Mouse (Mus musculus): ENCODE data around the gene Cpt2.

Gene Cpt2

DNA sequence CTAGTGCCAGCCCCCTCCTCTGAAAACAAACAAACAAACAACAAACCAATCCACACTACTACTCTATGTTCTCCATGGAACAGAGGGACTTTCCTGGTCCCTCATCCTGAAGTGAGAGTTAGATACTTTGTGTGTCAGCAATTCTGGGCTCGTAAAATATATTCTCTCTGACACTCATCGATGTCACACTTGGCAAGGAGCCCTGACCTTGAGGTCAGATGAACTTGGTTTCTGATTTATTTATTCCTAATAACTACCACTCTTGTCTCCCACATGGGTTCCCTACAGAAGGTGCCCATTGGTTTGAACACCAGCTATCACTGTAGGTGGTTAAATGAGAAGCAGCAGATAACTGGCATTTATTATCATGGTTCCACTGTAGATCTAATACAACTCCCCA is 3.1 kb downstream of the Cpt2 start:
- DNase-seq: no peak

DNA sequence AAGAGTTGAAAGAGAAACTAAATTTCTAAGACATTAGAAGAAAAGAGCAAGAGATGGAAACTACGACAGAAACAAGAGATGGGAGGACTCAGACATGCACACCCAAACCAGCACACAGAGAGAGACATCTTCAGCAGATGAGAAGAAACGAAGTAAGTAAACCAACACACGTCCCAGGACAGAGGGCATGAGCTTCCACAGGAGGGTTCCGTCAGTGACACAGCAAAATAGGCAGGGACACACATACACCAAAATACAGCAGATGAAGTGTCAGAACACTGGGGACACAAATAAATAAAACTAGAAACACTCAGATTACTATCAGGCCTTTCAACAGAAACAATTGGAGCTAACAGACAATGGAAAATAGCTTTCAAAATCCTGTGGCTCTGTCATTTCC is 13.4 kb downstream of the Cpt2 start:
- no peak for DNase-seq

DNA sequence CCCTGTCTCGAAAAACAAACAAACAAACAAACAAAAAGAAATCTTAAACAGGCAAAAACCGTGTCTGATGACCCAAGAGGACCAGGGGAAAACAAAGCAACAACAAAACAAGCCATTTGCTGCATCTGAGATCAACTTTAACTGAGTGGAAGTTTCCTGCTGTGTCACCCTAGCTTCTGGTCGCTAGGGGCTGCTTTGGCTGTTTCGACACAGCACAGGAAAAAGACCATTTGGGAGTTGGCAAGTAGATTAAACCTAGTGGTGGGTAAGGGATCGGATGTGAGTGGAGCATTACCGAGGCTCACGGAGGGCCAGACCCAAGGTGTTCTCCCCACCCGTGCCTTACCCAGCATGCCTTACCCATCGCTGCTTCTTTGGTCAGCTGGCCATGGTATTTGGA is 16.8 kb downstream of the Cpt2 start:
- DNase-seq: no peak

DNA sequence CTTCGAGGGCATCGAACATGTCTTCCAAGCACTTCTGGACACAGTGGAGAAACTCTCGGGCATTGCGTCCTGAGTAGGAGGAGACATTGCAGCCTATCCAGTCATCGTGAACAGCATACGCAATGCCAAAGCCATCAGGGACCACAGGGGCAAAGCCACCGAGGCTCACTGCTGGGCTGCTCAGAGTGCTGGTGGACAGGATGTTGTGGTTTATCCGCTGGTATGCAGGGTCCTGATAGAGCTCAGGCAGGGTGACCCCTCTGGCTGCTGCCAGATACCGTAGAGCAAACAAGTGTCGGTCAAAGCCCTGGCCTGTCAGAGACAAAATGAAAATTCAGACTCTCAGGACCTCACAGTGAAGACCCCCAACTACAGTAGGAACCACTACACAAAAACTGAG is 19.2 kb downstream of the Cpt2 start:
- no peak for DNase-seq

DNA sequence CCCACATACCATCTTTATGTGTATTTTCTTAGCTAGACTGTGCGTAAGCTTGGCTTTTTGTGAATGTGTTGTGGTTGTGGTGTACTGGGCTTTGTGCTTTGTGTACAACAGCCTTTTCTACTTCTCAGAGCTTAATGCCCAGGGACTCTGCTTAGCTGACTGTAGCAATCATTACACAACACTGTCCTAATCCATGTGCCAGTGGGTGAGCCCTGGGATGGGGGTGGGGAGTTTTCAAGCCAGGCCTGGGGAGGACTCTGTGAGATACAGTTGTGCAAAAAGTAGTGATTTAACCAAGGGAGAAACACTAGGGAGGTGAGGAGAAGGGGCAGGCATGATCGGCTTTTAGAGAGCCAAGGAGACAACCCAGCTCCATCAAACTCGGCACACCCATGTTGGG is 23.2 kb downstream of the Cpt2 start:
- no peak for DNase-seq

DNA sequence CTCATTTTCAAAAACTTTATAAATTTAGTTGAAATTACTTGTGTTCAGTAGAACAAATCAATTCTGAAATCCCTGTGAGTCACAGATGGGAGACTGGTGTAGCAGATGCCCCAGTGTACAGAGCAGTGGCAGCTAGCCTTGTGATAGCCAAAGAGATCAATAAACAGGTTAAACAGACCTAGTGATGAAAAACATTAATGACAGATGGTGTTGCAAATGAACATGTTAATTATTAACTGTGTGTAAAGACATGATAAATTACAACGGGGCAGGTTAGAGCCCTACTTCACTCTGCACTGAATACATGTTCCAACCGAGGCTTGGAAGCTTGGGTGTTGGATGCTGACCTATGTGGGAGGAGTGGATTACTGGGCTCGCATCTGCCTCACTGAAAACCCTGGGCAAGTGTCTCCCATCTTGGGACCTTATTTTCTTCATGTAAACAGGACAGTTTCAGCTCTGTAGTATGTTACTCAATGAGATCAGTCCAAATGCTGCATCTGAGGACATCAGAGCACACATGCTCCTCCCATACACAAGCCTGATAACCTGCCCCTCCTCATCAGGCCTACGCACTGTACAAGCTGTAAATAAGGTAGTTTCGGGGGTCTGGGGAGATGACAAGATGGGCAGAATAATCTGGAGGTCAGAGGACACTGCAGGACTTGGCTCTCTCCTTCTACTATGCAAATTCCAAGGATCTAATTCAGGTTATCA is 24.0 kb downstream of the Cpt2 start:
- DNase-seq: no peak

DNA sequence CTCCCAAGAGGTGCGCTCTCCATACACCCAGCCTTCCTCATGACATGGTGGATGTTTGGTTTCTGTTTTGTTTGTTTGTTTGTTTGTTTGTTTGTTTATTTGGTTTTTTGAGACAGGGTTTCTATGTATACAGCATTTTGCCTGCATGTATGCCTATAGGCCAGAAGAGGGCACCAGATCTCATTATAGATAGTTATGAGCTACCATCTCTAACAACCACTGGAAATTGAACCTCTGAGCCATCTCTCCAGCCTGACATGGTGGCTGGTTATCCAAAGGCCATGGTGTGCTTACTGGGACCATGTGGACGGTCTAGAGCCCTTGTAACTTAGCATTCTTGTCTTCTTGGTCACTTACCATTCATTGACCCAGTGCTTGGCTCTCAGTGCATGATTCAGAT is 30.7 kb downstream of the Cpt2 start:
- no peak for DNase-seq

DNA sequence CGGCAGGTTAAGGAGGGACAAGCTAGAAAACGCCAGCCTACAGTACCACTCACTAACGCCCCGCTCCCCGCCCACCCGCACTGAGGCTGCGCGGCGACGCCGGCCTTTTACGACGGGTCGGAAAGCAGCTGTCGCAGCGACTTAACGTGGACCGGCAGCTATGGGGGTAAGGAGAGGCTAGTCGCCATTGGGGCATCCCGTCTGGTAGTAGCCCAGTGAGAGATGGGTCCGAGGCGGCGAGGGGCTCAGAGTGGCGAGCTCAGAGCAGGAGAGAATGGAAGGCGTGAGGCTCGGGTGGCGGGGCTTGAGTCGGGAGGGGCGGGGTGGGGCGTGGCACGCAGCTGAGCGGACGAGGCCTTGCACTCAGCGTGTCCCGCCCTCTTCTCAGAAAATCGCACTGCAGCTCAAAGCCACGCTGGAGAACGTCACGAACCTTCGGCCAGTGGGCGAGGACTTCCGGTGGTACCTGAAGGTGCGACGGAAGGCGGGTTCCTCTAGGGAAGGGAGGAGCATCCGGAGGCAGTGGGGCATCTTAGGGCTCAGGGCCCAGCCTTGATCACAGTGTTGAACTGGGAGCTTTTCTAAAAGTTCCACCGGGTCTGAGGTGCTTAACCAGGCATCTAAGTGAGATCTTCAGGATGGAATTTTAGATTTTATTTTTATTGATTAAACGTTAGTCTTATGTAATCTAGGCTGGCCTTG is 33.5 kb downstream of the Cpt2 start, which contains the start of gene 0610037L13Rik:
TSS of gene 0610037L13Rik (plus strand) at position 83 of the 702 bp plus-strand sequence.
- peak; percentile 96 for DNase-seq

DNA sequence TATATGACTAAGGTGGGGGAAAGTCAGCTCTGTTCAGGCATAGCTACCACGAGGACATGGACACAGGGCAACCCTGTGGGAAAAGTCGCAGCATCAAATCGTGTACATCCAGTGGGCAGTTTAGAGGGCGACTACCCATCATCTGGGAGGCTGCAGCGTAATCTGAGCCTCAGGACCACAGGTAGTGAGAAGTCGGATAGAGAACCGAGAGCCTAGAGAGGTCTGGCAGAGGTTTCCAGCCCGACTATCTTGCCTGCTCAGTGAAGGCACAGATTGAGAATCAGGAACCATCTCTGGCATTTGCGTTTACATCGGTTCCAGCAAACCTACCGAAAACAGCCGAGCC is 34.1 kb downstream of the Cpt2 start:
- DNase-seq: no peak

DNA sequence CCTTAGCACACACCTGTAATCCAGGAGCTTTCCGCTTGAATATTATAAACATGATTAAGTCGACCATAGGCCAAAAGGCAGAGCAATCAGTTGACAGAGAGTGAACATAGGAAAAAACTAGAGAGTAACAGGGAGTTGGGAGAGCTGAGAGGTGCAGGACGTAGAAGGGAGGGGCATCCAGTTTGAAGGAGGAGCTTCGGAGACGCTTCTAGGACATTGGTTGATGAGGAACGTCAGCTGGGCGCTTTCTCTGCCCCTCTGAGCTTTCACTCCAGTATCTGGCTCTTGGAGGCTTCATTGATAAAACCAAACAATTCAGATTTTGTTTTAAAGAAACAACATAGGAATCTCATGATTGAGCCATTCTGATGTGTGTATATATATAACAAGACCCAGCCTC is 37.0 kb downstream of the Cpt2 start:
- DNase-seq: no peak

DNA sequence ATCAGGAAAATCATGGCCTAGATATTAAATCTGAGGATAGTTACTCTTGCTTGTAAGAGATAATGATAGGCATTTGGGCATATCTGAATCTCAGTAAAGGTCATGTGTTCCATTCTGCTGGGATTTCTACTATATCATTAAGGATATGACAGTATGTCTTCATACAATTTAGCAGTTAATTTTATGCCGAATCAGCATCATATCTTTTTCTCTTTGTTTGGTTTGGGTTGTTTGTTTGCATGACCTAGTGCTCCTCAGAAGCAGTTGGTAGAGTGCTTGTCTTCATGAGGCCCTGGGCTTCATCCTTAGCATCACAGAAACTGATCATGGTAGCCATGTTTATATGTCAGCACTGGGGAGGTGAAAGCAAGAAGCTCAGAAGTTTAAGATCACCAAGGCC is 41.8 kb downstream of the Cpt2 start:
- DNase-seq: no peak

DNA sequence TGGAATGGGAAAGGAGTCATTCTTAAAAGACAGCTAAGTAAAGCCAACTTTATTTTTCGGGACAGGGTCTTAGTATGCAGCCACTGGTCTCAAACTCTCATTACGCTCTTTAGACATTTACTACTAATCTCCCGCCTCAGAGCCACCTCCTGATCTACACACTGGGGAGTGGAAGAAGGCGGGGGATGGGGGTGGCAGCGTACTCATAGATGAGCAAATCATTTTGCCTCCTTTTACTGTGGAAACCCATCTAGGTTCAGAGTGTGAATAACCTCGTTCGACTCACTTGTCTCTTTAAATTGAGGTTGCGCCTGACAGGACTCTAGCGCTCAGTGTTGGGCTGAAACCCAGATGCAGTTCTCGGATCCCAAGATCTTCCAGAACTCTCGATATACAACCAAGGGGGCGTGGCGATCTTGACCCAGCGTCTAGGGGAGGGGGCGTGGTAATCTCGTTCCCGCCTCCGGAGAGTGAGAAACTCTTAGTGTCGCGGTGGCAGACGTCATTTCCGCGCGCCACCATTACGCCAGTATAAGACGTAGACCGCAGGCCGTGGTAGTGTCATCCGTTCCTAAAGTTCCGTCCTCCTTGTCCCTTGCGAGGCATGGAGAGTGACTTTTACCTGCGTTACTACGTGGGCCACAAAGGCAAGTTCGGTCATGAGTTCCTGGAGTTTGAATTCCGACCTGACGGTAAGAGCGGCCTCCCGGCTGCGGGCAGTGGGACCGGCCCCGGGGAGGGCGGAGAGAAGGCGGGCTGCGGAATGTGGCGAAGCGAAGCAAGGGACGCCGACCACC is 44.0 kb downstream of the Cpt2 start, which contains the start of gene Magoh:
TSS of gene Magoh (plus strand) at position 502 of the 797 bp plus-strand sequence.
- DNase-seq: peak; percentile 95 to 98

DNA sequence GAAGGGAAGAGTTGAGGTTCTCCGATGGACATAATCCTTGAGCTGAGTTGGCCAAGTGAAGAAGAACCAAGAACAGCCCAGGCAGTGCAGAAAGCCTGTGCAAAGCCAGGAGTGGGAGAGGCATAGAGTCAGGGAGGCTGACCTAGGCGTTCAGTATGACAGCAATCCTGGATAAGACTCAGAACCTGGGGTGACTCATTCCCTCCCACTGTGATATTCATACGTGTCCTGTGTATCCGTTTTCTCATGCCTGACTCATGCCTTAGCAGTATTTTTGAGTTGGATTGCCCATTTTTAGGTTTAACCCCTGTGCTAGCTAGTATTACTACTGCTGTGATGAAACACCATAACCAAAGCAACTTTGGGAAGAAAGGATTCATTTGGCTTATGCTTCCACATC is 58.5 kb downstream of the Cpt2 start:
- DNase-seq: no peak

DNA sequence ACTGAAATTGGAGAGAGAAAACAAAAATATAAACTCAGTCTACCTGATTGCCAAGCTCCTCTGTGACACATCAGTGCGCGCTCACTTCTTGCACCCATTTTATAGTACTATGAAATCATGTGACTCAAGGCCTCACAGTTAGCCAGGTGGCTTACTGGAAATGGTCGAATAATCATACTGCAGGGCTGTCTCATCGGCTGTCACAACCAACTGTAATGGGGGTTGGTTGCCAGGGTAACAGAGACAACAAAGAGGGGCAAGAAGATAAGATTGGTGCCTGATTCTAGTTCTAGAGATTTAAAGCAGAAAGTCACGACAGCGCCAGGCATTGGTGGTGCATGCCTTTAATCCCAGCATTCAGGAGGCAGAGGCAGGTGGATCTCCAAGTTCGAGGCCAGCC is 64.4 kb downstream of the Cpt2 start:
- no peak for DNase-seq

DNA sequence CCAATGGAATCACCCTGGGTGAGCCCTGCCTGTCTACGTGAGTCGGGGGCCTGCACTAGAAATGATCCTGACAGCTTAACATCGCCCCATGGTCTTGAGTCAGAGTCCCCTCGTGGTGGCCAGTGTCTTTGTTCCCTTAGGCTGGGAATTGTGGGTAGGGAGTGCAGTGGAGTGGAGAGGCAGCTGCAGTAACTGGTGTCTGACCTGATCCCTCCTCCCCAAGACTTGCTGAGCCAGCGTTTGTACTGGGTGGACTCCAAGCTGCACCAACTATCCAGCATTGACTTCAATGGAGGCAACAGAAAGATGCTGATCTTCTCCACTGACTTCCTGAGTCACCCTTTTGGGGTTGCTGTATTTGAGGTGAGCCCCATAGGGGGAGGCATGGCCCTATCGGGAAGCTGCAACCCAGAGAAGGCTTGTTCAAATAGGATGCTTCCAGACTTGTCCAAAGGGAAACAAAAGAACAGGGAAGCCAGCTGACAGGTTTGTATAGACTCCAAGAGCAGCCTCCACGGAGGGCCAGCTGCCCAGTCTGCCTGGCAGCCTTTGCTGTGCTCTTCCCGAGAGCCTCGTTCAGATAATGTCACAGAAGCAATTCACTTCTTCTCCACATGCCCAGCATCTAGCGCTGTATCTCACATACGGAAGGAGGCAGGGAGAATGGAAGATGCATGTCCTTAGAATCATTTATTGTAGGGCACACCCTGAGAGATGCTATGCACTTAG is 66.3 kb downstream of the Cpt2 start:
- peak; percentile 65 to 77 for DNase-seq

All from cerebellum, postnatal 25 days (tissue).